Mouse (Mus musculus): ENCODE data around the gene Pard6b. TPM values are rescaled to one million over a fixed set of nuclear protein-coding genes. Genes with fewer than 3 reads are reported as not detected.

Gene Pard6b
- polyA plus RNA-seq, 1 experiment from 2014 or later = 12.7 TPM

GRCm38 (mm10) chr2:168084228-168084627 lies 3.4 kb downstream of the Pard6b start:
- Histone ChIP-seq H3K9me3 (no peaks in the 10 kb centered on the region), H3K9ac (no peak overlapping the region), H3K27ac (no peak overlapping the region), H3K27me3 (replicated peaks) (peaks cover 6% of the 10 kb centered on the region; the same call in 1 of the 2 replicates), H3K4me2 (no peak overlapping the region), H3K4me3 (replicated peaks) (no peak overlapping the region), H3K36me3 (no peaks in the 10 kb centered on the region), H3K4me1 (peaks cover 21% of the 10 kb centered on the region)
- ATAC-seq (ENCODE audit: insufficient read depth, low FRiP score, low read depth) = no peak
- 92% methylated on average over 7 of the region's 7 CpGs for WGBS

GRCm38 (mm10) chr2:168085621-168086265 lies 4.9 kb downstream of the Pard6b start:
- Histone ChIP-seq H3K4me2 (no peak overlapping the region), H3K4me3 (replicated peaks) (no peak overlapping the region), H3K9ac (no peak overlapping the region), H3K4me1 (peaks cover 12% of the 10 kb centered on the region; the same call in 1 of the 2 replicates), H3K27ac (peak overlapping the region; percentile 31; the same call in 1 of the 2 replicates), H3K27me3 (replicated peaks) (peaks cover 6% of the 10 kb centered on the region; the same call in 1 of the 2 replicates), H3K9me3 (no peaks in the 10 kb centered on the region), H3K36me3 (no peaks in the 10 kb centered on the region)
- 54% methylated on average over 10 of the region's 10 CpGs for WGBS
- no peak for ATAC-seq (ENCODE audit: insufficient read depth, low FRiP score, low read depth)

GRCm38 (mm10) chr2:168086318-168086717 lies 5.5 kb downstream of the Pard6b start:
- WGBS = 59% methylated on average over 6 of the region's 6 CpGs
- peaks cover 2% of the 10 kb centered on the region; the same call in 1 of the 2 replicates for H3K27me3 ChIP-seq (replicated peaks)
- no peak overlapping the region for H3K27ac ChIP-seq
- peaks cover 12% of the 10 kb centered on the region; the same call in 1 of the 2 replicates for H3K4me1 ChIP-seq
- ATAC-seq (ENCODE audit: insufficient read depth, low FRiP score, low read depth) = no peak
- H3K4me2 ChIP-seq = no peak overlapping the region
- no peaks in the 10 kb centered on the region for H3K9me3 ChIP-seq
- no peak overlapping the region for H3K9ac ChIP-seq
- H3K36me3 ChIP-seq = no peaks in the 10 kb centered on the region
- no peak overlapping the region for H3K4me3 ChIP-seq (replicated peaks)

- H3K27ac ChIP-seq = no peak overlapping the region
Measured at GRCm38 (mm10) chr2:168086839-168087238, 6.0 kb downstream of the Pard6b start.

GRCm38 (mm10) chr2:168091560-168091959 lies 10.8 kb downstream of the Pard6b start:
- Histone ChIP-seq H3K27ac (no peak overlapping the region), H3K9me3 (no peaks in the 10 kb centered on the region), H3K4me3 (replicated peaks) (no peak overlapping the region), H3K36me3 (no peaks in the 10 kb centered on the region), H3K9ac (no peak overlapping the region), H3K4me2 (no peak overlapping the region), H3K27me3 (replicated peaks) (no peaks in the 10 kb centered on the region), H3K4me1 (peaks cover 26% of the 10 kb centered on the region)
- 48% methylated on average over 11 of the region's 11 CpGs for WGBS
- ATAC-seq (ENCODE audit: insufficient read depth, low FRiP score, low read depth) = no peak

More at GRCm38 (mm10) chr2:168086839-168087238, 6.0 kb downstream of the Pard6b start:
- no peak for ATAC-seq (ENCODE audit: insufficient read depth, low FRiP score, low read depth)
- Histone ChIP-seq H3K36me3 (no peaks in the 10 kb centered on the region), H3K4me3 (replicated peaks) (no peak overlapping the region), H3K4me2 (no peak overlapping the region), H3K4me1 (peaks cover 12% of the 10 kb centered on the region; the same call in 1 of the 2 replicates), H3K27me3 (replicated peaks) (no peaks in the 10 kb centered on the region; the same call in 1 of the 2 replicates), H3K9me3 (no peaks in the 10 kb centered on the region), H3K9ac (no peak overlapping the region)
- WGBS = 74% methylated on average over 9 of the region's 9 CpGs

GRCm38 (mm10) chr2:168093077-168093476 lies 12.3 kb downstream of the Pard6b start:
- ATAC-seq (ENCODE audit: insufficient read depth, low FRiP score, low read depth) = no peak
- Histone ChIP-seq H3K27me3 (replicated peaks) (no peaks in the 10 kb centered on the region), H3K27ac (no peak overlapping the region), H3K9ac (no peak overlapping the region), H3K4me2 (no peak overlapping the region), H3K36me3 (no peaks in the 10 kb centered on the region), H3K4me1 (peaks cover 28% of the 10 kb centered on the region), H3K9me3 (no peaks in the 10 kb centered on the region), H3K4me3 (replicated peaks) (no peak overlapping the region)
- 83% methylated on average over 4 of the region's 4 CpGs for WGBS

- Histone ChIP-seq H3K4me1 (peaks cover 28% of the 10 kb centered on the region), H3K27ac (peak overlapping the region; percentile 71), H3K9me3 (no peaks in the 10 kb centered on the region), H3K9ac (no peak overlapping the region), H3K4me2 (no peak overlapping the region), H3K27me3 (replicated peaks) (no peaks in the 10 kb centered on the region), H3K4me3 (replicated peaks) (no peak overlapping the region), H3K36me3 (no peaks in the 10 kb centered on the region)
- WGBS = 36% methylated on average over 8 of the region's 8 CpGs
- peak; percentile 43 for ATAC-seq (ENCODE audit: insufficient read depth, low FRiP score, low read depth)
Measured at GRCm38 (mm10) chr2:168095077-168095476, 14.3 kb downstream of the Pard6b start.

- Histone ChIP-seq H3K27ac (no peak overlapping the region), H3K9ac (no peak overlapping the region), H3K36me3 (no peaks in the 10 kb centered on the region), H3K4me2 (no peak overlapping the region), H3K4me3 (replicated peaks) (no peak overlapping the region), H3K9me3 (no peaks in the 10 kb centered on the region), H3K27me3 (replicated peaks) (no peaks in the 10 kb centered on the region), H3K4me1 (peaks cover 28% of the 10 kb centered on the region)
- WGBS = 84% methylated on average over 3 of the region's 3 CpGs
- ATAC-seq (ENCODE audit: insufficient read depth, low FRiP score, low read depth) = no peak
Measured at GRCm38 (mm10) chr2:168096487-168096886, 15.7 kb downstream of the Pard6b start.

- Histone ChIP-seq H3K4me1 (peaks cover 28% of the 10 kb centered on the region), H3K27ac (no peak overlapping the region), H3K4me2 (no peak overlapping the region), H3K4me3 (replicated peaks) (no peak overlapping the region), H3K27me3 (replicated peaks) (no peaks in the 10 kb centered on the region), H3K9ac (no peak overlapping the region), H3K36me3 (no peaks in the 10 kb centered on the region), H3K9me3 (no peaks in the 10 kb centered on the region)
- no peak for ATAC-seq (ENCODE audit: insufficient read depth, low FRiP score, low read depth)
- WGBS = 42% methylated on average over 6 of the region's 6 CpGs
Measured at GRCm38 (mm10) chr2:168098040-168098439, 17.2 kb downstream of the Pard6b start.

GRCm38 (mm10) chr2:168100008-168100407 lies 19.2 kb downstream of the Pard6b start:
- Histone ChIP-seq H3K9me3 (no peaks in the 10 kb centered on the region), H3K9ac (no peak overlapping the region), H3K27ac (no peak overlapping the region), H3K27me3 (replicated peaks) (no peaks in the 10 kb centered on the region), H3K4me3 (replicated peaks) (no peak overlapping the region), H3K36me3 (no peaks in the 10 kb centered on the region), H3K4me2 (no peak overlapping the region), H3K4me1 (peaks cover 26% of the 10 kb centered on the region)
- WGBS = 80% methylated on average over 13 of the region's 13 CpGs
- ATAC-seq (ENCODE audit: insufficient read depth, low FRiP score, low read depth) = no peak

GRCm38 (mm10) chr2:168101805-168102204 lies 21.0 kb downstream of the Pard6b start:
- no peak overlapping the region for H3K4me2 ChIP-seq
- no peaks in the 10 kb centered on the region for H3K9me3 ChIP-seq
- ATAC-seq (ENCODE audit: insufficient read depth, low FRiP score, low read depth) = no peak

GRCm38 (mm10) chr2:168103341-168103740 lies 22.5 kb downstream of the Pard6b start:
- ATAC-seq (ENCODE audit: insufficient read depth, low FRiP score, low read depth) = no peak
- Histone ChIP-seq H3K4me1 (peaks cover 12% of the 10 kb centered on the region; the same call in 1 of the 2 replicates), H3K4me3 (replicated peaks) (no peak overlapping the region), H3K4me2 (no peak overlapping the region), H3K27me3 (replicated peaks) (no peaks in the 10 kb centered on the region), H3K36me3 (no peaks in the 10 kb centered on the region), H3K9ac (no peak overlapping the region), H3K9me3 (no peaks in the 10 kb centered on the region), H3K27ac (no peak overlapping the region)
- 85% methylated on average over 10 of the region's 10 CpGs for WGBS

More at GRCm38 (mm10) chr2:168101805-168102204, 21.0 kb downstream of the Pard6b start:
- Histone ChIP-seq H3K9ac (no peak overlapping the region), H3K4me3 (replicated peaks) (no peak overlapping the region), H3K36me3 (no peaks in the 10 kb centered on the region), H3K4me1 (peaks cover 11% of the 10 kb centered on the region; the same call in 1 of the 2 replicates), H3K27me3 (replicated peaks) (no peaks in the 10 kb centered on the region), H3K27ac (no peak overlapping the region)
- whole genome bisulfite sequencing = 77% methylated on average over 5 of the region's 5 CpGs

Measured in stomach, embryonic 15.5 days (tissue).